Mouse (Mus musculus) 416B (cell line): ENCODE data around the gene Oxnad1.
"Not testable (repeated sequence)": the region's sequence is repeated elsewhere in the genome, so short reads cannot be mapped to it uniquely, and the experiment has no call there.

Experiments used
- DNase-seq: peaks from one replicate; pipeline ENCODE4 v3.0.0; 2011; ENCODE audit warnings: low read depth

Gene Oxnad1

DNA sequence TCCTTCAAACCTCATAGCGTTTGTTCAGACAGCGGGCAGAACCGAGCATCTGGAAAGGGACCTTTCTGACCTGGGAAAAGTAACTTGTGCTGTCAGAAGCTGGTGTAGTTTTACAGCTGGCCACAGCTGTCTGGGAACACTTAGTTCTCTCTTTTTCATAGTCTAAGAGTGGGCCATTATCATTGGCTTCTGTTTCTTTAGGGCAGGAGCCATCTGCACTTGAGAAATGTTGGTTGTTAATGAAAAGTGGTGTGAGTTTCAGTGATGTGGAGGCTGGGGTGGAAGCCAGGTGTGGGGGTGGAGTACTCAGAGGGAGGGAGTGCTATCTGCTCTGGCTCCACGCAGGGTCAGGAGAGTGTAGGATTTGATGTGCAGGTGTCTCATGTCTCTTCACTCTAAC, 6.0 kb downstream of the Oxnad1 start:
- DNase-seq: no peak

DNA sequence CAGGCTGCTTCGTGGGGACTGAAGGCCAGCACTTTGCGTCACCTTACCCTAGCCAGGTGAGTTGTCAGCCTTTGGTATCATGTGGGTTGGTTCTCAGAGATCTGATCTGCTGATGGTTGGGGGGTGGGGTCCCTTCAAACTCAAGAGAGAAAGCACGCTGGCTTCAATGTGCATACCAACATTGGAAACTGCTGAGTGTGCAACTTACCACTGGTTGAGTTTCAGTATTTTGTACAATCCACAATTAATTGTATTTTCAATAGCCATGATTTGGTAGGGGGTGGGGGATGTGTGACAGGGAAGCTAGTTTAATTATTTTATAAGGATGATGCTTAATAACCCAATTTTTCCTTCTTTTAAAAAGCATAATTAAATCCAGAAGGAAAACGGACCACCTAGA, 6.5 kb downstream of the Oxnad1 start:
- no peak for DNase-seq

DNA sequence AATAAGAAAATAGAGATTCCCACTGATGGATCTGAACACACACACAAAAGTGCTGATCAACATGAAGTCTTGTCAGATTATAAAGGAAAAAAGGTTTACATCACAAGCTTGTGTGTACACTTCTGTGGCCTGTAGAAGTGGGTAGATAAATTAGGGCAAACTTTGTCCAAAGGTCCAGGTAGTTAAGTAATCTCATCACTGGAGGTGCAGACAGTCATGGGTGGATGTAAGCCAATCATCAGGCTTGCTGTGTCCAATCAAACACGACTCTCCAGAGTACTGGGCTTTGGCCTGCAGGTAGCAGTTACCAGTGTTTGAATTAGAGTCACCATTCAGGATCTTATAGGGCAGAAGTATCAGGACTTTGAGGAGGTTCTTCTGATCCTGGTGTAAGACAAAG, 7.8 kb downstream of the Oxnad1 start:
- DNase-seq: no peak

DNA sequence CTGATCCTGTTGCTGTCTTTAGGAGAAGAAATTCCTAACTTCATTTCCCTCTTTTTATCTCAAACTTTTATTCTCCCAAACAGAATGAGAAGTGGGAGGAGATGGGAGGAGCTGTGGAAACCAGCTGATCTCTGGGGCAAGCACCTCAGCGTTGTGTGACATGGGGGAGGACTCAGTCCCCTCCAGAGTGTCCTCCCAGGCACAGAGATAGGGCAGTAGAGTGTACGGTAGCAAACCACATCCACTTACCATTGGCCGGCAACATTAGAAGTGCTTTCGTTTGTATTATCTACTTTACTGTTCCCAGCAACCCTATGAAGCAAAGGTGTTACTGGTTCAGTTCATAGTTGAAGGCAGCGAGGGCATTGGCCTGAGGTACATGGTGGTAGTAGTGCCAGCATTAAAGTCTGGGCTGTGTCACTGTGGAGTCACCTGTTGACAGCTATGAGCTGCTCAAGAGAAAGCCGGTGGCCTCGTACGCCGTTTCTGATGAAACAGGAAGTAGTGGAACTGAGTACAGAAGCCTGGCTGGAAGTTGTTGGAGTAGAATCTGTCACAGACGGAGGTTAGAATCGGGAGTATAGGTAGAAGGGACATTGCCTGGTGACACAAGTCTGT, 8.4 kb downstream of the Oxnad1 start:
- no peak for DNase-seq

DNA sequence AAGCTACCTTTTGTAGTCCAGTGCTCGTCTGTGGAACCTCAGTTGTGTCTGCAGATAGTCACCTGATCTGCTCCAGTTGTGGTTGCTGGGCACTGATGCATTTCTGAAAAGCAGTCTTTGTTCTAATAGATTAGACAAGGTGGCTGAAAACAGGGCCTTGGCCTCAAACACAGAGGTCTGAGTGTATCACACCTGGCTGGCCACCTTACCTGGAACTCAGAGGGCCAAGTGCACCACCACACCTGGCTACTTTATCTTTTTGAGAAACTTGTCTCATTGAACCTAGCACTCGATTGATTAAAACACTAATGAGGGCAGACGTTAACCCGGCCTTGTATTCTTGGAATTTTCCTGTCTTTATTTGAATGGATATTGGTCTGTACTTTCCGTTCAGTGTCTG, 10.5 kb downstream of the Oxnad1 start:
- DNase-seq: no peak

DNA sequence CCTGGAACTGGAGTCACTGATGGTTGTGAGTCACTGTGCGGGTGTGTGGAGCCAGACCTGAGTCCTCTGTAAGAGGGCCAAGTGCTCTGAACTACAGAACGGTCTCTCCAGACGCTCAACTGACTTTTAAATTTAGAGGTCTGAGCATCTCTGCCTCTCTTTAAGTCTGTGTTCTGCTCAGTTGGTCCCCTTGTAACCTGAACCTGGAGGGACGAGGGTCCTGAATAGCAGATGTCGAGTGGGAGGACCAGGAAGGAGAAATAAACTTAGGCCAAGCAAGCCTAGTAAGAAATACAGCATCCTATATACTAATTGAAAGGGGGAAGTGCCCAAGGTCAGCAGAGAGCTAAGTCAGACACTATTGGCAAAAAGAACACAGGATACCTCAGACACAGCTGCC, 11.6 kb downstream of the Oxnad1 start:
- DNase-seq: no peak

DNA sequence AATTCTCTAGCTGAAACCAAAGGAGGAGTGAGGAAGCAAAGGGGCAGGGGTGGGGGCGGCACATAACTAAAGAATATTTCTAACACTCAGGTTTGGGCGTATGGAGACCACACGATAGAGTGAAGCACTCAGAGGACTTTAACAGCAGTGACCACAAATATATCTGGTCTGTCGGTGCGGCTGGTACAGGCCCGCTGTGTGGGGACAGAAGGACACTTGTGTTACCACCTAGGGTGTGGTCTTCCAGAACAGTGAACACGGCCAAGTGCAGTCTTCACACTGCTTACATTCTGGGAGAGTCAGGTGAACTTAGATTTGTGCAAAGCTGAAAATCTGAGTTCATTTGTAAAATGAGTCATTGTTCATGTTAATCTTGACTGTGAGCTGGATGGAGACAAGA, 12.5 kb downstream of the Oxnad1 start:
- no peak for DNase-seq

DNA sequence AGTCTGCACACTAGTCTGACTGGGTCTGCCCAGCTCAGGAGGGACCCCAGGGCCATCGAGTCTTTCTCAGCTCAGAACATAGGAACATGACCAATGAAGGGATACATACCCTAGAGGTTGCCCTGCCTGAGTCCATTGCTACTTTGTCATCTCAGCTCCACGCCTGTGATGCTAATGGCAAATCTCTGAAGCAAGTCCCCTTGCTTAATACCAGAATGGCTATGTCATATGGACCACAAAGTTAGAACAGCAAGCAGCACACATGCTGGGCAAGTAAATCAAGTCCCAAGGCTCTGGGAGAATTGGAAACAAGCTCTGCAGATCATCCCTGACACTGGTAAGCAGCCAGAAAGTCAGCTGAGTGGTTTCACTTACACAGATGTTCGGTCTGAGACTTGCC, 13.8 kb downstream of the Oxnad1 start:
- DNase-seq: no peak

DNA sequence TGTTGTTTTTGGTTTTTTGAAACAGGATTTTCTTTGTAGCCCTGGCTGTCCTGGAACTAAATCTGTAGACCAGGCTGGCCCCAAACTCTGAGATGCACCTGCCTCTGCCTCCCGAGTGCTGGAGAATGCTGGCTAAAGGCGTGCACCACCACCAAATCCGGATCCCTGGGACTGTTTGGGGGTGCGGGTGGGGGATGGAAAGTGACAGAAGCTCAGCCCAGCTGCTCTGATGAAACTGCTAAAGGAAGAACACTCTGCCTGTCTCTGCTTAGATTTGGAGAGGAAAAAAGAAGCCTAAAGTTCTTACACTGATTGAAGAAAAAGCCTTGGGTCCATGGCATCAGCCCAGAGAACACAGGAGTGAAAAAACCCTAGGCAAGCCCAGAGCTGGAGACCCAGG, 18.4 kb downstream of the Oxnad1 start:
- DNase-seq: no peak

DNA sequence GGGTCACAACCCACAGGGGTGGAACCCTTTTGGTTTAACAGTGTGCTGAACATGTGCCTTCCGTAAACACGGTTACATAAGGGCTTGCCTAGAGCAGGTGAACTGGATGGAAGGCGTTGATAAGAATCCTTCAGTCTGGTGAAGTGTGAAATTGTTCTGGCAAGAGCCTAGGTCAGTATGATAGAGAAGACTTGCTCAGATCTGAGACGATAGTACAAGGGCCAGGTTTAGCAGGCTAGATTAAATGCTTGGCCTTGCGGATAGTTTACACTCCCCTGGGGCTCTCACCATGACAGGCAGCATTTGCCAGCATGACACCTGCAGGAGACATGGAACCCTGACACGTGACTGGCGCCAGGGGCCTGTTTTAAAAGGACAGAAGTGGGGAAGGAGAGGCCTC, 20.5 kb downstream of the Oxnad1 start:
- no peak for DNase-seq

DNA sequence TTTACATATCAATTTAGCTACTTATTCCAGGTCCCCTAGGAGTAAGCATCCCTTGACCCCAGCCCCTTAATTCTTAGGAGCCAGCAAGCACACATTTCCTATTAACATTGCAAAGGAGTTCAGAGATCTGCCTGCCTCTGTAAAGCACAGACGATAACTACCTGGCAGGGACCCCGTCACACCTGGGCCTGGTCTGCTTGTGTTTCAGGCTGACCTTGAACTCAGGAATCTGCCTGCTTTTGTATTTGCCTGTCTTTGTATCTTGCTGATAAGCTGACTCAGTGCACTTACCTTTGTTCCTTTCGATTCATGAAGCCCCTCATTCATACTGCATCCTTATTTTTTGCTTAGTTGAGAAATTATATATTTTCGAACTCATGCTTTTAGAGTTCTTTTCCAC, 21.7 kb downstream of the Oxnad1 start:
- DNase-seq: no peak

DNA sequence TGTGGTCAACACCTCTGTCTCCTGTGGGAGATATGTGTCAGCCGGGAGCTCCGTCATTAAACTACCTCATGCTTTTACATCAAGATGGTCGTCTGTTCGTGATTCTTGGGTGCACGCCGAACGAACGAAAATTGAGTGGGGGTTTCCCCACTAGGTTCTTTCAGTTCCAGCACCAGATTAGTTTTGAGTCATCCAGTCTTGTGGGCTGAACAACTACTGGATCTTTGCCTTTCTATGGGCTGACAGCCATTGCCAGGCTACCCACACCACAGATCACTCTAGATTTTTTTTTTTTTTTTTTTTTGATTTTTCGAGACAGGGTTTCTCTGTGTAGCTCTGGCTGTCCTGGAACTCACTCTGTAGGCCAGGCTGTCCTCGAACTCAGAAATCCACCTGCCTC, 26.9 kb downstream of the Oxnad1 start:
- not testable (repeated sequence) for DNase-seq

DNA sequence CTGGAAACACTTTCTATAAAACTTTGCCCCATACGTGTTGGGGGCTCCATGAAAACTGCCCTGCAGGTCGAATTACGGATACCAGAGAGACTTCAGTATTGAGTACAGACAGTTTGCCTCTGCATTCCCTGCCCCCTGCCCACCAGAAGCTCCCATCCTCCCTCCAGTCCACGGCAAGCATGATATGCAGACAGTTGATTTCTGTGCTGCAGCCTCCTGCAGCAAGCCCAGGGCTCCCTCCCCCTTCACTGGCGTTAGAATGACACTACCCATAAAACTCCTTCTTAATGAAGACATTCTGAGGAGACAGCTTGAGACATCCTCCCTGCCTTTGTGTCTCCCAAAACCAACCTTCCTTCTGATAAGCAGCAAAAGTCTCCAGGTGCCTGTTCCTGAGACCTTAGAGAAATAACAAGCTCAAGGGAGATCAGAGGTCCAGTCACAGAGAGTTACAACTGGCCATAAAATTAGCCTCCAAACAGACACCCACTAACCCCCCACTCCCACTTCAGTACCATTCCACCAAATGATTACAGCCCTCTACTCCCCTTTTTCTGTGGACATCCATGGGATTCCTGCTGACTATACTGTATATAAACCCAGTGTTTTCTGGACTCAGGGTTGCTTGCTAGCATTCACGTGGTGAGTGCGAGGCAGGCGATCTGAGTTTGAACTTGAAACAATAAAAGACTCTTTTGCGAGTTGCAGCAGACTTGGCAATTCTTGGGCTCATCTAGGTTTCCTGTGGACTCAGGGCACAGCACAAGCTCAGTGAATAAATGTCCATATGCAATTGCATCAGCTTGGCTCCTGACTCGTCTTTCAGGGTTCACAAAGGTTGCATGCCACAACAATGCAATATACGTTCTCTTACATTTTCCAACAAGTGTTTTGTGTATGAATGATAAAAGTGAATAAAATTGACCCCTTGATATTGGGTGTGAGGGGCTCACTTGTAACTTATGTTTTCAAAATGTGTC, 36.1 kb downstream of the Oxnad1 start:
- no peak for DNase-seq

DNA sequence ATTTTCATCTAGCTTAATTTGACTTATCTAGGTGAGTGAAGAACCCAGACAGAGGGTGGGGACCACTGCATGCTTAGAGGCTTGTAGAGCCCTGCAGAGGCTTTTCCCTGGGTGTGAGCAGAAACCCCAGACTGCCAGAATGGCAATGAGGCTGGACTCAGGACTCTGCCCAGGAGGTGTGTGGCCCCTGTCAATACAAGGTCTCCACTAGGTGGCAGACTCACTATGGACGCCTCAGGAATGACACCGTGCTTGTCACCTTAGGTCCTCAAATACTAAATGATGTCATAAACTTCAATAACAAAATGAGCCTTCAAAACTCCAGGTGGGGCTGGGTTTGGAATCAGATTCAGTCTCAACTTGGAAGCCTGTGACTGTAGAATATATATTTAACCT, 36.7 kb downstream of the Oxnad1 start:
- DNase-seq: peak; percentile 77

DNA sequence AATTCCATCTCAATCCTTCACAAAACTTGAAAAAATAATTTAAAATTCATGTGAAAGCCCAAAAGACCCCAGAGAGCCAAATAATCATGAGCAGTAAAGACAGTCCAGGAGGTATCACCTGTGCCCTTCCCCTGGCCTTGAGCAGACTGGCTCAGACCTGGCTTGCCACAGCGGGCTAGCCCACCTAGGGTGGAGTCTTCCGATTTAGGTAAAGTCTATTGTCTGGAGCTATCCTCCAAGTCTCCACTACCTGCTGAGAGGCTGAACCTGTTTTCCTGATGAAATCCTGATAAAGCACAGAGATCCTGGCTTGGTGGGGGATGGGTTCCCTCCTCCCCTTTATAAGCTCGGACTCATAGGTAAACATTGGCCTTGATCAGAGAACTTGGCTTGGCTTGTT, 39.1 kb downstream of the Oxnad1 start:
- no peak for DNase-seq

DNA sequence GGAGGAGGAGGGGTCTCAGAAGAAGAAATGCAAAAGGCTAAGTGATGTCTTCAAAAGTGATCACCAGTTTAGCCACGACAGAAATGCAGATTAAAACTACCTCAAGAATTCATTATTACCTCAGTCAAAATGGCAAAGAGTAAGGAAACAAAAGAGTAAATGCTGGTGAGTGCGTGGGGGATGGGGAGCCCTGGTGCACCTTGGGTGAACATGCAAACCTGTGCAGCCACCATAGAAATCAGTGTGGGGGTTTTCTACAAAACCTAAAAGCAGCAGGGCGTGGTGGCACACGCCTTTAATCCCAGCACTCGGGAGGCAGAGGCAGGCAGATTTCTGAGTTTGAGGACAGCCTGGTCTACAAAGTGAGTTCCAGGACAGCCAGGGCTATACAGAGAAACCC, 40.1 kb downstream of the Oxnad1 start:
- not testable (repeated sequence) for DNase-seq

DNA sequence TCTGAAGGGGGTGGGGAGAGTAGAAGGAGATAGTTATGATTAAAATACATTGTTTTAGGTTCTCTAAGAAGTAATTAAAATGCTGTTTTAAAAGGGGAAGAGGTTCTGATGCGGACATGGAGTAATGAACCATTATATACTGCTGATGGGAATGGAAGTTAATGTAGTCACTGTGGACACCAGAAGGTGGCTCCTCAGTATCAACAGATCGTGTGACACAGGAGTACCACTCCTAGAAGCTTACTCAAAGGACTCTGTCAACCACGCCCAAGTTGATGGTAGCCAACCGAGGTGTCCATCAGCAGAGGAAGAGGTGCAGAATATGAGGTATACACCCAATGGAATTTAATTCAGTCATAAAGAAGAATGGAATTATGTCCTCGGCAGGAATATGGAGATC, 43.2 kb downstream of the Oxnad1 start:
- peak; percentile 63 for DNase-seq

DNA sequence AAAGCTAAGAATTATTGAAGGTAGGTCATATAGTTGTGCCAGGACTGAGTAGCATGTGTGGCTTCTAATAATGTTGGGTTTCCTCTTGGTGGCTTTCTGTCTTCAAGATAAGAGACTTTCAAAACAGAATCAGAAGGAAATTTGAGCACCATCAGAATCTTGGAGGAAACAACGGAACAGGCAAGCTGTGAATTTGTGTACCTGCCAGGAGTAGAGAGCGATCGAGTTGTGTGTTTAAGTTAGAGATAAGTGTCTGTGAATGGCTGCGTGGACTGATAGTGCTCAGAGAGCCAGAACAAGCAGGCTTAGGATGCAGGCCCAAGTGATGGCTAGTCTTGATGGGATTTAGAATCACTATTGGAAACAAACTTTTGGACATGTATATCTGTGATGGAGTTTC, 46.7 kb downstream of the Oxnad1 start:
- peak; percentile 94 for DNase-seq

DNA sequence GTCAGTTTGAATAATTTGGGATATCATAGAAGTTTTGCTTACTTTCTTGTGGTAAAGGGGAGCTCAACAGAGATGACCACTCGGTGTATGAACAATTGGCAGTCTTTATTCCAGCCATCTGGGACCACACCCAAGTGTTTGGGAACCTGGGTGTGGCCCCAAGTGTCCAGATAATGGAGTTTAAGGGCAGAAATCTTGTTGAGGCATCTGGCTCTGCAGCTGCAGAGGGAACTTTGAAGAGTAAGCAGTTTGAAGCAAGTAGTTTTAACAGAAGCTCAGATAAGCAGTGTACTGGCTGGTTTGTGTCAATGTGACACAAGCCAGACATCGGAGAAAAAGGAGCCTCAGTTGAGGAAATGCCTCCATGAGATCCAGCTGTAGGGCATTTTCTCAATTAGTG, 49.1 kb downstream of the Oxnad1 start:
- DNase-seq: no peak

DNA sequence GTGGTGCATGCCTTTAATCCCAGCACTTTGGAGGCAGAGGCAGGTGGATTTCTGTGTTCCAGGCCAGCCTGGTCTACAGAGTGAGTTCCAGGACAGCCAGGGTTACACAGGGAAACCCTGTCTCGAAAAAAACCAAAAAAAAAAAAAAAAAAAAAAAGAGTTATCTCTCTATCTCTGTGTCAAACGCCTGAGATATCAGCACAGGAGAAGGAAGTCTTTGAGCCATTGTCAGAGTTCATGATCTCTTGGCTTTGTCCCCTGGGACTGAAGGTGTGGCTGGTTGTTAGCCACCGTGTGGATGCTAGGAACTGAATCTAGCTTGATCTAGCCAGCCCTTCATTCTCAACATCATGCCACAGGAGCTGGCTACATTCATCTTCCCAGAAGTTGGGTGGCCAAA, 51.3 kb downstream of the Oxnad1 start:
- not testable (repeated sequence) for DNase-seq

DNA sequence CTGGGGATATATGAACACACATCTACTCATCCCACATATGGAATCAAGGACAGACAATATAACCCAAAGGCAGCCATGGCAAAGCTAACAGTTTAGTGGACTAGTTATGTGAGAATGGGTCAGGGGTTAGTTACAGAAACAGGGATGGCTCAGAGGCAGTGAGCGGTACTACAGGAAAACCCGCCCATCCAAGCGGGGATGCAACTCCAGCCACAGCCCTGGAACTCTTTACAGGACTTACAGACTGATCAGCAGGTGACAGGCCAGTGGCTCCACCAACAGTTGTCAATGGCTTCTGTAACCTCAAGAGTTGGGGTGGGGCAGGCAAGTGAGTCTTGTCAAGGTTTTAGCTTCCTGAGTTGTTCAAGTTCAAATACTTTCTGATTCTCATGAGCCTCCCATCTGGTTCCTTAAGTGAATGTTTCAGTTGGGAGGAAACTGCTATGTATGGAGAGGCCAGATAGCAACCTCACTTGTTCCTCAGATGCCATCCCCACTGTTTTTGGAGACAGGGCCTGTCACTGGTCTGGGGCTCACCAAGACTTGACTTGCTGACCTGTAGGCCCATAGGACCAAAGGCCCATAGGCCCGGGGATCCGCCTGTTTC, 55.3 kb downstream of the Oxnad1 start:
- DNase-seq: peak; percentile 51

DNA sequence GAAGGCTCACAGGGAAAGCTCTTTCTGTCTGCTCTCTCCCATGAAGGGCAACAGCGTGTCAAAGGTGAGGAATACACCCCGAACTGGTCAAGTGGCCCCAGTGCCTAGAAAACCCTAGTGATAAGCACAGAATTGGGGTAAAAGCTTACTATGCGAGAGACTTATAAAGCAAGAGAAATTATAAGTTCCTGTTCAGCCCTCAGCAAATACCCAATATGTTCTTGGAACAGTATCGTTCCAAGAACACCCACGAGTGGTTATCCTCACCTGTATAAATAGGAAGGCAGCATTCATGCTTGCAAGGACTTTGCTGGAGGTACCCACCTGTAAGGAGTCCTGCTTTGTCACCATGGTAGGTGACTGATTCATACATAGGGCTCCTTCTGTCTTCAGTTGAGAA, 56.5 kb downstream of the Oxnad1 start, which contains the start of gene Msmb:
Msmb (plus strand) TSS at position 301 of the 400 bp plus-strand sequence.
- DNase-seq: no peak

DNA sequence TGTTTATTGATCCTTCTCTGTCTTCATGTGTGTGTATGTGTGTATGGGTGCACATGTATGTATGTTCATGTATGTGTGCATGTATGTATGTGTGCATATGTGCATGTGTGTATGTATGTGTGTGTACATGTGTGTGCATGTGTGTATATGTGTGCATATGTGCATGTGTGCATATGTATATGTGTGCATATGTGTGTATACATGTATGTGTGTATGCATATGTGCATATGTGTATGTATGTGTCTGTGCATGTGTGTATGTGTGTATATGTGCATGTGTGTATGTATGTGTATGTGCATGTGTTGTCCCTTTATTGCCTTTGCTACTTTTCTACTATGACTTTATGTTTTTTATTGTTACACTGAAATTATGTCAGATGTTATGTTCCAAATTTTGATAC, 59.6 kb downstream of the Oxnad1 start:
- no peak for DNase-seq
